Mouse (Mus musculus) adrenal gland, postnatal 36 days (tissue): Measurements from ENCODE around the gene Sytl3. TPM values are rescaled to one million over a fixed set of nuclear protein-coding genes. Genes with fewer than 3 reads are reported as not detected.

Source experiments
- DNase-seq, 2 experiments: peaks; one replicate each; pipeline ENCODE4 v3.0.0; 2021; ENCODE audit warnings: mixed read lengths in 1 of 2
- total RNA-seq, 2 experiments: library from RNA; stranded (reverse); gene quantifications; 2 replicates each; pipeline ENCODE4 v1.2.3; 2021

The Sytl3 gene
- total RNA-seq, 2 experiments from 2014 or later = 0.20 TPM; not detected in 1

DNA sequence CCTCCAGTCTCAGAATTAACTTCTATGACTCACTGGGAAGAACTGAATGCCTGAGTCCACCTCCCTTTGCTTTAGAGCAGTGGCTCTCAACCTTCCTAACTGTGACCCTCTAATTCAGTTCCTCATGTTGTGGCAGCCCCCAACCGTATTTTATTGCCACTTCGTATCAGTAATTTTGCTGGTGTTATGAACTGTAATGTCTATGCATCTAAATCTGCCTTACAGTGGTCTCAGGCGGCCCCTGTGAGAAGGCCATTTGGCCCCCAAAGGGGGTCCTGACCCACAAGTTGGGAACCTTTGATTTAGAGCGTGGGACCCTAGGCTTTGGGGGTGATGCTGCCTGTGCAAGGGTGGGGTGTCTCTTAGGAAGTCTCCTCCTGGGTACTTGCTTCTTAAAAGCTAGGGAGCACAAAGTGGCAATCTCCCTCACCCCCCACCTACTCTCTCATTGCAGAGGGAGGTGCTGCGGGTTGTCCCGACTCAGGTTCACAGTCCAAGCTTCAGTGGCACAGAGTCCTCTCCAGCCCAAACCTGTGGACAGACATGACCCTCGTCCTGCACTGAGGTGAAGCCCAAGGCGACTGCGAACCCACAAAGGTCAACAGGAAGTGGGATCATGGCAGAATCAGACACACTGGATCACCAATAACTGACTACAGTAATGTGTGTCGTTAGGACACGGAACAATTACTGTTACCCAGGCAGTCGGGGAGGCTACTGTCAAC lies 78.5 kb downstream of the Sytl3 start:
- DNase-seq = no peak

- no peak for DNase-seq
Measured at GRCm38 (mm10) chr17:6738836-6739235, 79.9 kb downstream of the Sytl3 start.

DNA sequence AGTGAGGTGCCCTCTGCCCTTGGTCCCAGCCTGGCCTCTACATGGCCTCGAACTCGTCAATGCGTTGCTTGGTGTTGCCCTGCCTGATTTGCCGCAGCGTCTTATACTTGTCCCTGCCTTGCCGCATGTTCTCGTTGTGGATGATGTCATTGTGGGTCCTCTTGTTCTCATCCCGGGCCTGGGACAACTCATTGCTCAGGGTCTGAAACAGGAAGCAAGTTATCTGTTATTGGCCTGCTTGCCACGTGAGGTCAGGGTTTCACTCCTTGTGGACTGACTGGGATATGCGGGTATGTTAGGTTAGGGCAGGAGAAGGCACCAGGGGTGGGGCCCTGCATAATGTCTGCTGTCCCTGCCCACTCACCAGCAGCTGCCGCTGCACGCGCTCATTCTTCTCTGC lies 80.4 kb downstream of the Sytl3 start:
- DNase-seq = no peak

DNA sequence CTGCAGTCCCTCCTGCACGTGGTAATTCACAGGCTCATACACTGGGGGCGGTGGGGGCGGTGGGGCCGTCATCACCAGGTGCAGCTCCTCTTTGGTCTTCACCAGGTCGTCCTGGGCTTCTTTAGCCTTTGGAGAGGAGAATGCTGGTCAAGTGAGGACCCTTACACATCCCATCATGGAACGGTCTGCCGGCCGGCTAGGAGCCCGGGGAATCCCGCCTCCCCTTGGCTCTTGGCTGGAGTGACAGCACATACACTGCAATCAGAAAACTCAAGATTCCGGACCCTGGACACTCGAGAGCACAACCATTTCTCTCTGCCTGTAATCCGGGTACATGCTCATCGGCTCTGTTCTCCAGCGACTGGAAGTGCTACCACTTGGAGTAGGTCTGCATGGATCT lies 80.9 kb downstream of the Sytl3 start:
- DNase-seq = no peak

GRCm38 (mm10) chr17:6740331-6741170 lies 81.7 kb downstream of the Sytl3 start:
- DNase-seq = no peak

DNA sequence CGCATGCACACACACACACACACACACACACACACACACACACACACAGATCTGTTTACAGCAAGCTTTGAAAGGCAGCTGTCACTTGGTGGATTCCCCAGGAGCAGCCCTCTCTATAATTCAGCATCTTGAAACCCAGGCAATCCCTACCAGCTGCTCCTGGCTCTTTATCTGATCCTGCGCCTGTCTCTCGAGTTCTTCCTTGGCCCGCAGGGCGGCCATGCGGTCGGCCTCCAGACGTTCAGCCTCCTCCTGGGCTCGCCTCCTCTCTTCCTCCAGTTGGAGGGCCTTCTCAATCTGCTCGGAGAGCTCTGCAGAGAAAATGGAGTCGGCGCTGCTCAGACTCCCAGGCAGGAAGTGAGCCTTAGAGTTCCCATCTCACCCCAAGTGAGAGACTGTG lies 82.4 kb downstream of the Sytl3 start:
- DNase-seq = no peak

DNA sequence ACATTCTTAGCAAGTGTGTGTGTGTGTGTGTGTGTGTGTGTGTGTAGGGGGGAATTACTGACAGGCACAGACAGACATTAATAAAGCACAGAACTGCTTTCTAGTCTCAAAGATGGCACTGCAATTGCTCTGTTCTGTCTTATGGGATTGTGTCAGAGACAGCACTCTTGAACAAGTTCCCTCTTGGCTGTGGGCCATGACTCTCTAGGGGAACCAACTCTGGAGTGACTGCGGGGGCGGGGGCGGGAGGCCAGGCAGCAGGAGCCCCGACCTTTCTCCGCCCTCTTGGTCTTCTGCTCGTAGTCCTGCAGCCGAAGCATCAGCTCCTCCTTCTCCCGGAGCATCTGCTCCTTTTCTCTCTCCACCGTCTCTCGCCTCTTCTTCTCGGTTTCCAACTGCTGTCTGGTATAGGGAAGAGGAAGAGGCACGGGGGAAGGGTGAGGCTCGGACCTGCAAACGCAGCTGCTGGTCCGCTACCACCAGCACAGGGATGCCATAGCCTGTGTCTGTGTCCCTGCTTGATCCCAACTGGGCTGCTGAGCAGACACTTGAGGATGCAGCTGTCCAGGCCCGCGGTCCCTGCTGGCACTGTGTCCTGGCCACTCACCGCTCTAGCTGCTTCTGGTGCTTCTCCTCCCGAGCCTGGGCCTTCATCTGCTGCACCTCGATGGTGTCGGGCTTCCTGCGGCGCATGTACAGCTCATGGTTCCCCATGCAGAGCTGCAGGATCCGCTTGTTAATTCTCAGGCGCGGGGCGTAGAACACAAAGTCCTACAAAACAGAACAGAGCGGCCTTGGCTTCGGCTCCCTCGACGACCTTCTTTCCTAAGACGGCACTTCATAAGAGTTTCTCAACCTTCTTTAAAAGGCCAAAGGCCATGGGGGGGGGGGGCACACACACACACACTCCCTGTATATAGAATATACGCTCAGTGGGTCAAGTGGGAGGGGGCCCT lies 83.5 kb downstream of the Sytl3 start:
- peak; percentile 38 to 46 for DNase-seq

- DNase-seq = no peak
Measured at GRCm38 (mm10) chr17:6743039-6743575, 84.2 kb downstream of the Sytl3 start.

DNA sequence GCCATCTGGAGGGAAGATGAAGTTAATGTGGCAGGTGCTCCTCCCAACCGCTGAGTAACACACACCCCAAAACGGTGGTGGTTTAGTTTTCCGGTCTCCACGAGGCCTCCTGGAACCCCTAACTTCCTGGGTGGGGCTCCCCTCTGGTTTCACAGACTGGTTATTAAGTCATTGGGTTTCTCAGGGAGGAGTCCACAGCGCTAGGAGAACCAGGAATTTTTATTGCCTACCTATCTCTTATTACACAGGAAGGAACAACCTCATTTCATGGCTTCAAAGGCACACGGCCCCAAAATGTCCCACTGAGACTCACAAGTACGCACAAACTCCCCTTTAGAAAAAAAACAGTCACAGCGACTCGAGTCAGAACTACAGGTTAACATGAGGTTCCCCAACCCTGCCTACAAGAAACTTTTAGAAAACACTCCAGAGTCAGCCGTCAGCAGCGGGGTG lies 84.9 kb downstream of the Sytl3 start:
- no peak for DNase-seq

- DNase-seq = no peak
Measured at GRCm38 (mm10) chr17:6744366-6744765, 85.5 kb downstream of the Sytl3 start.

DNA sequence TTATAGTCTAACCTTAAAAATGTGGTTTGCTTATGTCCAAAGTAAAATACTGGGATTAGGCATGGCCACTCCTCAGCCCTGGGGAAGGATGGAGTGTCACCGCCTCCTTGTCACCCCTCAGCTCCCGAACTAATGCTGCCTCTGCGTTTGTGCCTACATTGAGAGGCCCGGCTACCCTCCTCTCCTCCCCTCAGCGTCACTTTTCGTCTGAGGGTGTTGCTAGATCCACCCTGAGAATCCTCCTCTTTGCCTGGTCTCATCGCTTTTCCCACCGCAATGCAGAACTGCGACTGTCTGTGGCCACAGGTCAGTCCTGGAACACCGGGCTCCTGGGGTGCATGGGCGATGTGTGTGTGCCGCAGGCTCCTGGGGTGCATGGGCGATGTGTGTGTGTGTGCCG lies 86.0 kb downstream of the Sytl3 start:
- DNase-seq = no peak

- DNase-seq = no peak
Measured at GRCm38 (mm10) chr17:6745503-6745902, 86.6 kb downstream of the Sytl3 start.

DNA sequence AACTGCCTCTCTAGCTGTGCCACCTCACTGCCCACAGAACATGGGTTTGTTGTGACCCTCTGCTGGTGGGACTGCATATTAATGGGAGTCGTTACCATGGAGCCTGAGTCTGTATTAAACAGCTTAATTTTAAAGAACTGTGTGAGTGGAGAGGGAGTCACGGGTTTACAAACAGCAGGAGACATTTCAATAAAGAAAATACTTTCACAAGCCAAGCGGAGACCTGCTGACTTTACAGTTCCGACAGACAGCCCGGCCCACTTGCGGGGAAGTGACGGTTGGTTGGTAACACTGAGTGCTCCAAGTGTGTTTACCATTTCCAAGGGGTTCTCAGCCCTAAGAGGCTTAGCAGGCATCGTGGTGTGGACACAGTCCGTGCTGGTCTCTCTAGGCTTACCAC lies 87.1 kb downstream of the Sytl3 start:
- no peak for DNase-seq

- peak; percentile 47 to 65 for DNase-seq
Measured at GRCm38 (mm10) chr17:6746452-6747231, 87.7 kb downstream of the Sytl3 start.

DNA sequence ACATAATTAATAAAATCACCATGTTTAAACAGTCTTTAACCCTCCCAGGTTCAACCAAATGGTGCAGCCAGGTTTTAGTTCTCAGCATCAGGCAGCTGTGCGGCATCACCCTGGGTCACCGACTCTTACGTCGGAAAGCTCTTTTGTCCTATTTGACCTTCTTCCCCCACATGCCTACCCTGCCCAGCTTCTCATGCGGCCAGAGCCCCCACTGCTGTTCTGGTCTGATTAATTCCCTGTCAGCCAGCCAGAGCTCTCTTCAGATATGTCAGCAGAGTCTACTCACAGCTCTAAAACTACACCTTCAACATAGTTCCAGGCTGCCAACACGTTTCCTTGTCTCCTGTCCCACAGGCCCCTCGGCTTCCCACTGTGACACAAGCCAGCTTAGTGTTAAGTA lies 88.6 kb downstream of the Sytl3 start:
- DNase-seq = no peak

DNA sequence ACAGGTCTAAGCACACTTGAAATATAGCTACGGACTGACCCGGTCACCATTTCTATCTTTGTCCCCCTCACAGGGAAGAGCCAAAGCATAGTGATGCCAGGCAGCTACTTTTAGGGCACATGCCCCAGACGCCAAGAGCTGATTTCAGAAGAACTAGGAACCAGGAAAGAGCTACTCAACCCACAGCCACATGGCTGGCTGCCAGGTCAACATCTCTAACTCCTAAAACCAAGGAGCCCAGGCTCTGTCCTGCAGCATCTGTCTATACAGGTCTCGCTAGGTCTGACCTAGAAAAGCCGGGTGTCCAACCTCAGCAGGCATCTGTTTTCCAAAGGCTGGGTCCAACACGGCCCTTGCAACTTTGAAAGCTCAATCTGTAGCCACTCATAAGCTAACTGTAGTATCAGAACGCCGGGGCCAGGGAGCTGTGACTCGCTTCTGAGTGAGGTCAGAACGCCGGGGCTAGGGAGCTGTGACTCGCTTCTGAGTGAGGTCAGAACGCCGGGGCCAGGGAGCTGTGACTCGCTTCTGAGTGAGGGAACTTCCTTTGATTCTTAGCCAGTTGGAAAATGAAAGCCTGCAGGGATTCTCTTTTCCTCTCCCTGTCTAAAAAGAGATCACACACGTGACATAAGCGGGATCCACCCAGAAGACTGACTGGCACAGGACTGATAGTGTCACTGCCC lies 90.0 kb downstream of the Sytl3 start:
- peak; percentile 80 to 83 for DNase-seq

DNA sequence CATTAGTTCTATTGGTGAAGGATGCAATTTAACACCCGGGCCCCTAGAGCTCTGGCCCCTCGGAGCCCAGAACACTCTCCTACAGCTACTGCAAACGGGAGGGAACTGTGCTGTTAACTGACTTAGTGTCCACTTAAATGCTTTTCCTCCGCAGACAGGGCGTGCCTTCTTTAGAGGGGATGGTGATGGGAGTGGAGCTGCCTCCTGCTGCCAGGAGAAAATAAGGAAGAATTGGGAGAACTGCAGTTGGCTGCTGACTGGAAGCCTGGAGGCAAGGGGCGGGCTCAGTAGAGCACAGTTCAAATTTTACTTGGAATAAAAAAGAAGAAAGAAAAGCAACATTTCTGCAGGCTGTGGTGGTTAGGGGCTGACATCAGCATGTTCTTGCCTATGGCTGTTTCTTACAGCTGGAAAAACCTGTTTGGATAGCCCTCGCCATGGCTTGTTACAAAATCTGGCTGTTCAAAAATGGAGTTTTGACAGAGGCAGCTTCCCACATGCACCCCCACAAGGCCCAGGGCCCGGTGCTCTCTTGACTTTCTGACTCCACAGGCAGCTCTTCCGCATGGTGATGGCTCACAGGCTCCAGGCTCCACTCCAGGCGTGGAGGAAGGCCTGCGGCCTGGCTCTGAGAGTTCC lies 92.4 kb downstream of the Sytl3 start:
- no peak for DNase-seq

DNA sequence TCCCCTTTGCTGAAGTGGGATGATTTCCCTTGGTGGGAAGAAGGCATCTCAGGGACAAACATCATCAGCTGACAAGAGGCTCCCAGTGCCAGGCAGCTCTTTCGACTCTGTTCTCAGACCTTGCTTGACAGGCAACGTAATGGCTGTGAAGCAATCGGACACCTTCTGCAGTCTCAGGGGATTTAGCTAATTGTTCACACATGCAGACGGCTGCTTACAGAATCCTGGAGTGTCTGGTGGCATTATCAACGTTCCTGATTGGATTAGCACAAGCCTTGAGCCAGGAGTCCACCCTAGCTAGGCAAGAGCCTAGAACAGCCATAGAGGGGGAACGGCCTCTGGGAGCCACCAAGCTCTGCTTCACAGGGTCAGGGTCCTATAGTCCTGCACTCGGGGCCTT lies 93.5 kb downstream of the Sytl3 start:
- no peak for DNase-seq

DNA sequence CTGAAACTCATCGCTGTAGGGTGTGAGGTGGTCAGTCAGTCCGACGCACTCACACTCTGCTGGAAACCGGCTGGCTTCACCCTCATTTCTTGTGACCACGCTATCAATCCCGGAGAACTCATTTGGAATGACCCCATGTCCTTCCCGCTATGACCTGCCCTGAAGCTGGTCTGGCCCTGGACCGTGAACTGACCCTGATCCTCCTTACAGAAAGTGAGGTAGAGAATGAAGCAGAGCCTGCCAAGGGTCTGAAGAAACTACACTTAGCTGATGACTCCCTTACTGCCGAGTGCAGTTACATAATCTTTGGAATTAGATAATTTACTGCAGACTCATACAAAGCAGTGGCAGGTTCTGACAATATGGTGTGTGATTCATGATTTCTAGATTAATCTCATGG lies 96.3 kb downstream of the Sytl3 start:
- no peak for DNase-seq

- DNase-seq = no peak
Measured at GRCm38 (mm10) chr17:6755873-6756272, 97.0 kb downstream of the Sytl3 start.
